Mouse (Mus musculus) heart, embryonic 16.5 days (tissue): Measurements from ENCODE around the gene Dynlt1b. TPM values are rescaled to one million over a fixed set of nuclear protein-coding genes. Genes with fewer than 3 reads are reported as not detected.
A peak's percentile ranks its signal among the peaks of the same experiment; 100 is the strongest.
"Not testable (repeated sequence)": the region's sequence is repeated elsewhere in the genome, so short reads cannot be mapped to it uniquely, and the experiment has no call there.

Experiments used
- ATAC-seq: fragments of 200-750 bp; cut with Nextera tagmentation; replicated peaks from 2 replicates; pipeline ENCODE4 v1.8.0; 2017; ENCODE audit warnings: moderate number of reproducible peaks; ENCODE audit not compliant: insufficient read depth, low FRiP score; ENCODE audit errors: extremely low read depth
- H3K27ac ChIP-seq: fragments of 300-500 bp; sonication (generic); 2 replicates; pipeline ENCODE4 v1.5.1; 2014; ENCODE audit warnings: mild to moderate bottlenecking, low read length, control low read depth, moderate library complexity
- H3K27me3 ChIP-seq: fragments of 300-500 bp; sonication (generic); 2 replicates; pipeline ENCODE4 v1.6.1; 2014; ENCODE audit warnings: low read length, mixed read lengths; ENCODE audit not compliant: control insufficient read depth, insufficient read depth
- H3K36me3 ChIP-seq: fragments of 300-500 bp; sonication (generic); 2 replicates; pipeline ENCODE4 v1.6.1; 2014; ENCODE audit not compliant: control insufficient read depth, insufficient read depth
- H3K4me1 ChIP-seq: fragments of 300-500 bp; sonication (generic); 2 replicates; pipeline ENCODE4 v1.6.1; 2014; ENCODE audit warnings: low read length, mixed read lengths; ENCODE audit not compliant: control insufficient read depth, insufficient read depth
- H3K4me2 ChIP-seq: fragments of 300-500 bp; sonication (generic); 2 replicates; pipeline ENCODE4 v1.6.1; 2014; ENCODE audit warnings: low read depth, mild to moderate bottlenecking, control low read depth, low read length
- H3K4me3 ChIP-seq: fragments of 300-500 bp; sonication (generic); 2 replicates; pipeline ENCODE4 v1.5.1; 2014; ENCODE audit warnings: mild to moderate bottlenecking, control low read depth, low read length
- H3K9ac ChIP-seq: fragments of 300-500 bp; sonication (generic); 2 replicates; pipeline ENCODE4 v1.6.1; 2014; ENCODE audit warnings: low read length, control low read depth
- H3K9me3 ChIP-seq: fragments of 300-500 bp; sonication (generic); replicated peaks from 2 replicates; pipeline ENCODE4 v1.6.1; 2016; ENCODE audit warnings: low read length; ENCODE audit not compliant: control insufficient read depth
- WGBS: fragments of 180-500 bp; shearing (Covaris S2); extraction: QIAGEN DNeasy Blood & Tissue Kit; methylation state at CpG from one replicate; pipeline ENCODE4 v1.1.7; 2014; 5-methylcytosine and 5-hydroxymethylcytosine counted together
- polyA plus RNA-seq: library from polyadenylated mRNA; unstranded; fragments of >200 nt; fragmentation: Nextera tagmentation; extraction: Ambion mirVana; gene quantifications from 2 replicates; pipeline ENCODE4 v1.2.1, GENCODE M21; 2015

Dynlt1b gene
- polyA plus RNA-seq, 1 experiment from 2014 or later = 391 TPM

DNA sequence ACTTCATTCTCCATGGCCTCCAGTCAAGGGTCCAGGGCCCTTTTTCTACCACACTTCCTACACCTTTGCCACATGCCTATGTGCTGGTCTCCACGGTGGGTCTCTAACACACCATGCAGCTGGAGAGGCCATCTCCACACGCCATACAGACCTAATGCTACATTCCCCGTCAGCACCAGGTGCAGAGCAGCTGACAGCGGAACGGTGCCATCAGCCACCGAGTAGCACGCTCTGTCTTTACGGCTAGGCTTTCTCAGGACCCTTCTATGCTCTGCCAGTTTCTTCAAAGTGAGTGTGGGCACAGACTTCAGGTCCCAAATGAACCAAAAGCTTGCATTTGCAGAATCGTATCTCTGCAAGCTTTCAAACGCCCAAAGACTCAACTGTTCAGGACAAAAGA lies 21.3 kb downstream of the Dynlt1b start:
- H3K4me1 ChIP-seq, H3K9me3 ChIP-seq, H3K27ac ChIP-seq, ATAC-seq, H3K36me3 ChIP-seq, H3K27me3 ChIP-seq, H3K4me3 ChIP-seq, H3K4me2 ChIP-seq, H3K9ac ChIP-seq: not testable (repeated sequence)
- 87% methylated on average over 2 of the region's 10 CpGs for WGBS

DNA sequence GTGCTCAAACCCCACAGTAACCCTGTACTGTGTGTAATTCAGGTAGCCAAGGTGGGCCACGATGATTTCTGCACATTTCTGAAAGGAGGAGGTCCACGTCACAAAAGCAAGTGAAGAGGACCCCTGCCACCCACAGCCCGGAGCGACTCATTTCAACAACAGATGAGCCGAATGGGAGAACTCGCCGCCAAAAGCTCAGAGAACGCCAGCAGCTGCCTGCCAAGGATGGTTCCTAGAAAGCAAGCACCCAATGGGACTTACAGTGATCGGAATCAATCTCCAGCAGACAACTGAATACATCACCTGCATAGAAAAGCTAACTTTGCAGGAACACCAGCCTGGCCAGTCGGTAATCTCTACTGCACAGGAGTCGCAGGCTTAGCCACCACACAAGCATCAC lies 22.8 kb downstream of the Dynlt1b start:
- not testable (repeated sequence) for H3K4me3 ChIP-seq, H3K4me1 ChIP-seq, H3K27ac ChIP-seq, H3K9me3 ChIP-seq, H3K9ac ChIP-seq, H3K27me3 ChIP-seq, ATAC-seq, H3K36me3 ChIP-seq, H3K4me2 ChIP-seq
- 90% methylated on average over 9 of the region's 11 CpGs for WGBS

DNA sequence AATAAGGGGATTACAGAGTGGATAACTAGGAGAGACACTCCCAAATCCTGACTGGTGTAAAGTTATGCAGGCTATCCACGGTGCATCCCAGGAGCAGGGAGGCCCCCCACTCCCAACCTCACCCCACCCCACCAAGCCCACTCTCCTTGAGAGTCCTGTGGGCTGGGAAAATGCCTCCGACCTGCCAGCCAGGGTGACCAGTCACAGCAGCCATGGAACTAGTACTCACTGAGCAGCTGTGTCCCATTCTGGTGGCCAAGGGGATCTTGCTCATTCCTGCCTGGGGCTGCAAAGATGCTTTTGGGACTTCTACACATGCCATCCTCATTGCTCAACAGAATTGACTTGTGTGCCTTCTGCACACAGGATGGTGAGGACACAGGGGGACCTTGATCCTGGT lies 24.8 kb downstream of the Dynlt1b start:
- not testable (repeated sequence) for H3K4me2 ChIP-seq, H3K4me3 ChIP-seq, H3K27ac ChIP-seq, H3K9me3 ChIP-seq, H3K27me3 ChIP-seq, ATAC-seq, H3K4me1 ChIP-seq, H3K36me3 ChIP-seq, H3K9ac ChIP-seq
- WGBS = 85% methylated on average over 2 of the region's 2 CpGs

- not testable (repeated sequence) for H3K4me2 ChIP-seq, H3K27ac ChIP-seq, H3K9me3 ChIP-seq, H3K4me3 ChIP-seq, ATAC-seq, H3K36me3 ChIP-seq, H3K4me1 ChIP-seq, H3K9ac ChIP-seq, H3K27me3 ChIP-seq
- WGBS = 92% methylated on average over 11 of the region's 12 CpGs
These were observed 26.0 kb downstream of the Dynlt1b start for GRCm38 (mm10) chr17:6455883-6456282.

- H3K9ac ChIP-seq, H3K27ac ChIP-seq, H3K4me2 ChIP-seq, H3K27me3 ChIP-seq, H3K9me3 ChIP-seq, ATAC-seq, H3K4me3 ChIP-seq, H3K4me1 ChIP-seq, H3K36me3 ChIP-seq: not testable (repeated sequence)
- WGBS = 88% methylated on average over 14 of the region's 22 CpGs
These were observed 26.9 kb downstream of the Dynlt1b start for GRCm38 (mm10) chr17:6456614-6457402.

DNA sequence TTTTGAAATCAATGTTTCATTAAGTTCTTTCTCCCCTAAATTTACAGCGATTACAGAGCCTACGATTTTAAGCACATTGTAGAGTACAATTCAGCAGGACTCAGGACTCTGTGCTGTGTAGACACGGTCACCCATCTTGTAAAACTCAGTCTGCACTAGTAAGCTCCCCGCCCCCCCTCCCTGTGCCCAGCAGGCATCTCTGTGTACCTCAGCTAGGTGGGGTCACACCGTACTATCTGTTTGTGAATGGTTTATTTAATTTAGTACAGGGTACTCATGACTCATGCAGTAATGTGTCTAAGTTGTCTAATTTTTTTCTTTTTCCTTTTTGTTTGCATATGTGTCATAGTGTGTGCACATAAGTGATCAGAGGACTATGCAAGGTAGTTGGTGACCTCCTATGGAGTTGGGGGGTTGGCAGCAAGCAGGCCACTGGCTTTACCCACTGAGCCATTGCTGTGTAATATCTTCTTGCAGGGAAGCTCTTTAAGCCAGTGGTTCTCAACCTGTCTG lies 31.2 kb downstream of the Dynlt1b start:
- not testable (repeated sequence) for H3K4me1 ChIP-seq, H3K9ac ChIP-seq, H3K4me2 ChIP-seq, H3K9me3 ChIP-seq, H3K4me3 ChIP-seq, ATAC-seq, H3K27me3 ChIP-seq, H3K36me3 ChIP-seq, H3K27ac ChIP-seq
- WGBS = 95% methylated on average over 5 of the region's 5 CpGs

GRCm38 (mm10) chr17:6465735-6466134 lies 35.8 kb downstream of the Dynlt1b start:
- H3K9ac ChIP-seq, H3K4me2 ChIP-seq, H3K4me3 ChIP-seq, H3K27me3 ChIP-seq, ATAC-seq, H3K27ac ChIP-seq, H3K36me3 ChIP-seq, H3K9me3 ChIP-seq: not testable (repeated sequence)
- WGBS = 86% methylated on average over 9 of the region's 9 CpGs
- peaks cover 11% of the 10 kb centered on the region for H3K4me1 ChIP-seq

DNA sequence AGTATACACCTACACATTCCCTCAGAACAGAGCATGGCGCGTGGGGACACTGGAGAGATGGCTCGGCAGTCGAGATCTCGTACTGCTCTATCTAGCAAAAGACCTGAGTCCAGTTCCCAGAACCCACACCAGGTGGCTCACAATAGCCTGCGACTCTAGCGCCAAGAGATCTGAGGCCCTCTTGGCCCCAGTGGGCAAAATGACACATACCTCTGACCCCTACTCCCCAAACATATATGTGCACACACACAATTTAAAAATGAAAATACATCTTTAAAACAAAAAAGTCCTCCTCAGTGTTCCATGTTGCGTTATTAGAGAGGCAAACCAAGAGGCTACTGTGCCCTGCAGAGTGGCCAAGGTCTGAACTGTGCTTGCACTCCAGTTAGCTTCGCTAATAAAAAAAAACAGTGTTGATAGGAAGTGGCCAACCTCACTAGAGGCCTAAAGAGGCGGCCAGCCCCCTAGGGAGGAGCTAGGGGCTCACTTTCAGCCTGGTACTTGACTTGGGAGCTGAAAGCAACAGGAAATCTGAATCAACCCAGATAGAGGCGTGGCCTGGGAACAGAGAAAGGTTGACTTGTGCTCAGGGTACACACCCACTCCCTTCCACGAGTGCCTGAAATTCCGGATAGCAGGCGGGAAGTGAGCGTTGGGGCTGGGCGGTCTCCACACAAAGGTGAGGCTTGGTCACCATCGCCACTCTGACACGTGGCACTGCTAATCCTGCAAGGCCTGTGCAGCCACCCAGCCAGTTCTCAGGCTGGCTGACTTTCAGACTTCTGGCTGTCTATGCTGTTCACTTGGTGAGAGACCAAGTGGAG lies 37.9 kb downstream of the Dynlt1b start:
- peaks cover 12% of the 10 kb centered on the region for H3K4me1 ChIP-seq
- not testable (repeated sequence) for H3K9me3 ChIP-seq, H3K27me3 ChIP-seq, H3K36me3 ChIP-seq, H3K27ac ChIP-seq
- H3K4me3 ChIP-seq = peak overlapping the region; percentile 25
- ATAC-seq = peak; percentile 71
- peak overlapping the region; percentile 42; the same call in 1 of the 2 replicates for H3K9ac ChIP-seq
- H3K4me2 ChIP-seq = peak overlapping the region; percentile 50
- 32% methylated on average over 16 of the region's 18 CpGs for WGBS

- H3K27me3 ChIP-seq, H3K27ac ChIP-seq, H3K36me3 ChIP-seq, H3K9ac ChIP-seq, H3K9me3 ChIP-seq, ATAC-seq, H3K4me2 ChIP-seq, H3K4me3 ChIP-seq: not testable (repeated sequence)
- peaks cover 17% of the 10 kb centered on the region for H3K4me1 ChIP-seq
- 95% methylated on average over 1 of the region's 3 CpGs for WGBS
These were observed 40.1 kb downstream of the Dynlt1b start for GRCm38 (mm10) chr17:6470031-6470430.
